In the genomic region with DNA sequence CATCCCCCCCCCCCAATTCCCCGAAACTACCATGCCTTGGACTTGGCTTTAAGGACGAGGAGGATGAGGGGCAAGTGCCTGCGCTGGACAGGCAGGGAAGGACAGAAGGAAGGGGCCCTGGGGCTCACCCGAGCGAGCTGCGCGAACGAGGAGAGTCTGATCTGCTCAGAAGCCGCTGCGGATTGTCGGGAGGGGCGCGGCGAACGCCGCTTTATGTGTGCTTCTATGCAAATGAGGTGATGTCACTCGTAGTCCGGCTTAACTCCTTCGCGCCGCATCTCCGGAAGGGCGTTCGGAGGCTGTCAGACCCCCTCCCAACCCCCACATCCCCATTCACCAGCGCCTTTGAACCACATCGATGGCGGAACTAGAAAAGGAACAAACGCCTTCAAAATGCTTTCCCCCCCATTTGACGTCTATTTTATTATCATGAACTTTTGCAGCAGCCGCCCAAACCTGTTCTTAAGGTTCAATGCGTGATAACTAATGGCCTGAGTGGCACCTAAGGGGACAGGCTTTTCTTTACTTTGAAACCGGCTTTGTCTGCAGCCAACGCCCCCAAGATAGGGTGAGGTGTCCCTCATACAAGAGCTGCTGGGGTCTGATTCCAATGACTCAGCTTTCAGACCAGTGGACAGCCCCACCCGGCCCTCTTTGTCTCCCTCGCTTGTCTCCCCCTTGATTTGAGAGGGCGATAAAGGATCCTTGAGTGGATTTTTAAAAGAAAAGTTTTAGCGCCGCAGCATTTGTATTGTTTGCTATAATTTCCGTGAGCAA, we compare ENCODE assay signal across 8 mouse cellular contexts. TPM values are rescaled to one million over a fixed set of nuclear protein-coding genes. Genes with fewer than 3 reads are reported as not detected.
DNase-seq lines count a peak whose midpoint lies in the region; ATAC-seq and TF ChIP-seq lines count a peak whose summit lies in the region.

A gene (minus strand): TSS at position 338 of the 777 bp plus-strand sequence.

- intact Hi-C loops in heart, postnatal 36 days (cut with DNase I): loop anchor here (10.0 kb wide), 2 partner anchors 54 to 104 kb away; no protein-coding TSS in a partner anchor

- 0 out of 2 replicates have a peak, but pooled peaks have one; percentile 37 for TF ChIP-seq EP300 in ES-Bruce4 (IDR thresholded peaks at IDR 0.05; ENCODE audit: insufficient read depth, low read depth, low read length)

- H3K4me2 ChIP-seq in forebrain, postnatal 0 days (ENCODE audit: low read depth): peak within 1 kb of the TSS; percentile 59
- peak within 1 kb of the TSS; percentile 54 for H3K4me2 ChIP-seq in lung, embryonic 15.5 days

- H3K9me3 ChIP-seq in ES-Bruce4 (replicated peaks; ENCODE audit: control insufficient read depth, insufficient read depth, low read length, poor library complexity, severe bottlenecking): no peaks in the 10 kb centered on the region
- H3K9me3 ChIP-seq in forebrain, postnatal 0 days (ENCODE audit: low read length): no peaks in the 10 kb centered on the region
- H3K9me3 ChIP-seq in lung, embryonic 15.5 days: no peaks in the 10 kb centered on the region

- 4% methylated on average over 34 of the region's 39 CpGs for WGBS in cerebellum, adult 2 months
- WGBS in forebrain, postnatal 0 days: 30% methylated on average over 39 of the region's 39 CpGs
- WGBS in lung, embryonic 15.5 days: 13% methylated on average over 39 of the region's 39 CpGs
- 23% methylated on average over 39 of the region's 39 CpGs for WGBS in olfactory bulb, adult 2 months
- 2% methylated on average over 39 of the region's 39 CpGs for WGBS in thymus, adult 2 months

- no peak for TF ChIP-seq CTCF in ES-Bruce4 (IDR thresholded peaks at IDR 0.05; ENCODE audit: low read depth, low read length)
- no peak for TF ChIP-seq CTCF in cerebellum, adult 2 months (IDR thresholded peaks at IDR 0.05; ENCODE audit: borderline replicate concordance, insufficient read depth, low read depth, low read length)
- TF ChIP-seq CTCF in forebrain, postnatal 0 days (IDR thresholded peaks at IDR 0.05; ENCODE audit: low read depth): no peak
- TF ChIP-seq CTCF in olfactory bulb, adult 2 months (IDR thresholded peaks at IDR 0.05; ENCODE audit: insufficient read depth, low read depth, low read length): no peak
- TF ChIP-seq CTCF in thymus, adult 2 months (IDR thresholded peaks at IDR 0.05; ENCODE audit: borderline replicate concordance, control insufficient read depth, extremely low read depth, insufficient read depth, low read length, poor library complexity): no peak

- H3K27ac ChIP-seq in ES-Bruce4 (ENCODE audit: insufficient read depth, low read length): peak within 1 kb of the TSS; percentile 82
- H3K27ac ChIP-seq in cerebellum, adult 2 months (ENCODE audit: insufficient read depth, low read length): peak within 1 kb of the TSS; percentile 82
- peak within 1 kb of the TSS; percentile 94 for H3K27ac ChIP-seq in forebrain, postnatal 0 days (ENCODE audit: low read depth, low read length)
- H3K27ac ChIP-seq in lung, embryonic 15.5 days: peak within 1 kb of the TSS; percentile 88
- H3K27ac ChIP-seq in olfactory bulb, adult 2 months (ENCODE audit: insufficient read depth, low read depth, low read length): peak within 1 kb of the TSS; percentile 97
- peak within 1 kb of the TSS; percentile 96 for H3K27ac ChIP-seq in thymus, adult 2 months (ENCODE audit: control insufficient read depth, insufficient read depth, low read length)

- H3K4me1 ChIP-seq in ES-Bruce4 (ENCODE audit: control insufficient read depth, insufficient read depth, low read length): no peaks in the 10 kb centered on the region
- H3K4me1 ChIP-seq in cerebellum, adult 2 months (ENCODE audit: control insufficient read depth, insufficient read depth, low read length): no peaks in the 10 kb centered on the region
- 0 out of 2 replicates have a peak, but pooled peaks cover 6% of the 10 kb centered on the region for H3K4me1 ChIP-seq in forebrain, postnatal 0 days (ENCODE audit: insufficient read depth)
- H3K4me1 ChIP-seq in lung, embryonic 15.5 days: peaks cover 6% of the 10 kb centered on the region; the same call in 1 of the 2 replicates
- peaks cover 5% of the 10 kb centered on the region; the same call in 1 of the 2 replicates for H3K4me1 ChIP-seq in olfactory bulb, adult 2 months (ENCODE audit: control insufficient read depth, insufficient read depth, low read length)
- peaks cover 21% of the 10 kb centered on the region for H3K4me1 ChIP-seq in thymus, adult 2 months (replicated peaks; ENCODE audit: control insufficient read depth, insufficient read depth, low read length)

- peak; percentile 78 to 82 for DNase-seq in cerebellum, adult 2 months
- DNase-seq in forebrain, postnatal 0 days: peak; percentile 90
- peak; percentile 87 for DNase-seq in heart, postnatal 36 days
- DNase-seq in layer of hippocampus, adult 8-10 months (ENCODE audit: low spot score in 2 of 2): peak; percentile 71 to 84
- DNase-seq in thymus, adult 2 months: peak; percentile 85

- H3K4me3 ChIP-seq in ES-Bruce4 (ENCODE audit: low read depth, low read length): peak within 1 kb of the TSS; percentile 89
- H3K4me3 ChIP-seq in cerebellum, adult 2 months (replicated peaks; ENCODE audit: insufficient read depth, low read depth, low read length): peak within 1 kb of the TSS; percentile 97
- H3K4me3 ChIP-seq in forebrain, postnatal 0 days (ENCODE audit: low read depth, low read length): peak within 1 kb of the TSS; percentile 60
- H3K4me3 ChIP-seq in lung, embryonic 15.5 days: peak within 1 kb of the TSS; percentile 57
- peak within 1 kb of the TSS; percentile 87 for H3K4me3 ChIP-seq in olfactory bulb, adult 2 months (ENCODE audit: insufficient read depth, low read depth, low read length)
- peak within 1 kb of the TSS; percentile 97 for H3K4me3 ChIP-seq in thymus, adult 2 months (ENCODE audit: control insufficient read depth, insufficient read depth, low read length)

- TF ChIP-seq POLR2A in ES-Bruce4 (IDR thresholded peaks at IDR 0.05; ENCODE audit: insufficient read depth, low read length): peak; percentile 91
- TF ChIP-seq POLR2A in cerebellum, adult 2 months (IDR thresholded peaks at IDR 0.05; ENCODE audit: borderline replicate concordance, insufficient read depth, low read length): peak; percentile 96
- TF ChIP-seq POLR2A in olfactory bulb, adult 2 months (IDR thresholded peaks at IDR 0.05; ENCODE audit: insufficient read depth, low read depth, low read length): peak; percentile 95
- TF ChIP-seq POLR2A in thymus, adult 2 months (IDR thresholded peaks at IDR 0.05; ENCODE audit: control insufficient read depth, extremely low read depth, insufficient read depth, low read length, poor library complexity): peak; percentile 98

- peak; percentile 90 for ATAC-seq in forebrain, postnatal 0 days
- ATAC-seq in lung, embryonic 15.5 days (ENCODE audit: borderline replicate concordance, extremely low read depth, low FRiP score, low TSS enrichment): peak; percentile 87

- H3K27me3 ChIP-seq in ES-Bruce4 (ENCODE audit: control insufficient read depth, insufficient read depth, low read length, poor library complexity, severe bottlenecking): no peaks in the 10 kb centered on the region
- H3K27me3 ChIP-seq in cerebellum, adult 2 months (ENCODE audit: control insufficient read depth, insufficient read depth, low read length): no peaks in the 10 kb centered on the region
- H3K27me3 ChIP-seq in forebrain, postnatal 0 days (ENCODE audit: insufficient read depth, low read length): no peaks in the 10 kb centered on the region
- H3K27me3 ChIP-seq in lung, embryonic 15.5 days: no peaks in the 10 kb centered on the region
- H3K27me3 ChIP-seq in thymus, adult 2 months (ENCODE audit: control insufficient read depth, insufficient read depth, low read length): no peaks in the 10 kb centered on the region

- H3K36me3 ChIP-seq in ES-Bruce4 (ENCODE audit: control insufficient read depth, insufficient read depth, low read length, poor library complexity, severe bottlenecking): peaks cover 7% of the 10 kb centered on the region
- 0 out of 2 replicates have a peak, but pooled peaks cover 3% of the 10 kb centered on the region for H3K36me3 ChIP-seq in forebrain, postnatal 0 days (ENCODE audit: insufficient read depth)
- no peaks in the 10 kb centered on the region for H3K36me3 ChIP-seq in lung, embryonic 15.5 days
- peaks cover 13% of the 10 kb centered on the region for H3K36me3 ChIP-seq in thymus, adult 2 months (ENCODE audit: control insufficient read depth, insufficient read depth, low read length)

- H3K9ac ChIP-seq in ES-Bruce4 (ENCODE audit: low read depth, poor library complexity, severe bottlenecking): peak within 1 kb of the TSS; percentile 94
- peak within 1 kb of the TSS; percentile 84 for H3K9ac ChIP-seq in forebrain, postnatal 0 days
- peak within 1 kb of the TSS; percentile 64 for H3K9ac ChIP-seq in lung, embryonic 15.5 days

RNA-seq across cellular contexts. Expression of the gene that starts here (rescaled TPM):
- polyA plus RNA-seq in ES-Bruce4 (2011; ENCODE audit: insufficient read depth, insufficient read length, low read depth, missing spikeins): 543 and 559 TPM in 2 replicates
- 1,010 and 1,165 TPM in 2 replicates for polyA plus RNA-seq in cerebellum, adult 2 months (2012; rRNA removed)
- 2,260 and 3,868 TPM in 2 replicates for total RNA-seq in forebrain, postnatal 0 days (2014; rRNA removed)
- polyA plus RNA-seq in forebrain, postnatal 0 days (2015; fragmentation: Nextera tagmentation; extraction: Ambion mirVana): 5,725 and 7,393 TPM in 2 replicates
- total RNA-seq in heart, postnatal 36 days (2021): 100 to 1,000 TPM; 474 to 506 TPM
- total RNA-seq in layer of hippocampus, adult 8-10 months (2022): 1,000 to 10,000 TPM; 1,713 to 2,363 (median 1,977) TPM
- polyA plus RNA-seq in lung, embryonic 15.5 days (2015; fragmentation: Nextera tagmentation; extraction: Ambion mirVana): 4,428 and 4,572 TPM in 2 replicates
- 1,274 and 4,546 TPM in 2 replicates for polyA plus RNA-seq in olfactory bulb, adult 2 months (2012; ENCODE audit: insufficient read depth, insufficient read length, low replicate concordance, missing spikeins)
- 442 and 583 TPM in 2 replicates for polyA plus RNA-seq in thymus, adult 2 months (2012; rRNA removed)

Comparison
In these comparisons a context has a peak if more than half of its experiments do, and no peak if none do; other contexts are left out.
1. Peak in every context shown above with its lines: DNase-seq, ATAC-seq, H3K4me3 ChIP-seq and H3K27ac ChIP-seq.